Mouse (Mus musculus): ENCODE data around the gene Vmn2r92.
"Not testable (repeated sequence)": the region's sequence is repeated elsewhere in the genome, so short reads cannot be mapped to it uniquely, and the experiment has no call there.

- not testable (repeated sequence) for TF ChIP-seq CTCF (IDR thresholded peaks at IDR 0.05; ENCODE audit: insufficient read depth, low read length); POLR2A (IDR thresholded peaks at IDR 0.05; ENCODE audit: borderline replicate concordance, extremely low read depth, low read depth, low read length)
Observed at GRCm38 (mm10) chr17:18161194-18161593, 9.5 kb downstream of the Vmn2r92 start.
